Mouse (Mus musculus) CH12.LX (cell line): Measurements from ENCODE around the gene Ccdc158. TPM values are rescaled to one million over a fixed set of nuclear protein-coding genes. Genes with fewer than 3 reads are reported as not detected.
A peak's percentile ranks its signal among the peaks of the same experiment; 100 is the strongest.

Experiments used
- DNase-seq: peaks from one replicate; pipeline ENCODE4 v3.0.0-alpha.2; 2013; ENCODE audit errors: extremely low read depth
- H3K27ac ChIP-seq: 2 replicates; pipeline ENCODE4 v1.5.1; 2012; ENCODE audit warnings: low read depth, mild to moderate bottlenecking, control low read depth, moderate library complexity; ENCODE audit not compliant: insufficient read depth
- H3K27me3 ChIP-seq: replicated peaks from 2 replicates; pipeline ENCODE3; 2012; ENCODE audit warnings: inconsistent platforms
- H3K36me3 ChIP-seq, 2 experiments: replicated peaks in 1 of 2; 2 replicates each; pipeline versions ENCODE3 to v1.6.1; 2012; ENCODE audit warnings: inconsistent platforms in 1 of 2, low read length in 1 of 2, mild to moderate bottlenecking in 1 of 2, mixed read lengths in 1 of 2, moderate library complexity in 1 of 2; ENCODE audit not compliant: control insufficient read depth in 1 of 2, insufficient read depth in 1 of 2
- H3K4me1 ChIP-seq, 2 experiments: 2 replicates each; pipeline ENCODE4 v1.6.1; 2012; ENCODE audit warnings: inconsistent platforms in 1 of 2, moderate library complexity in 1 of 2; ENCODE audit not compliant: insufficient read depth in 2 of 2, control insufficient read depth in 1 of 2
- H3K4me2 ChIP-seq: 2 replicates; pipeline ENCODE4 v1.6.1; 2012; ENCODE audit warnings: low read depth, mild to moderate bottlenecking, control low read depth; ENCODE audit not compliant: poor library complexity, insufficient read depth, severe bottlenecking
- H3K4me3 ChIP-seq, 3 experiments: fragments of 150-350 bp in 1 of 3; sonication (generic) in 1 of 3; replicated peaks in 1 of 3; 2 replicates each; pipeline versions ENCODE3 to v1.5.1; 2011 to 2012; ENCODE audit warnings: low read depth in 2 of 3, low read length in 2 of 3, mild to moderate bottlenecking in 2 of 3, moderate library complexity in 2 of 3, control low read depth in 1 of 3, improper control_type of control experiment in 1 of 3, inconsistent platforms in 1 of 3, mixed read lengths in 1 of 3; ENCODE audit not compliant: poor library complexity in 1 of 3
- H3K79me2 ChIP-seq: replicated peaks from 2 replicates; pipeline ENCODE4 v1.6.1; 2012; ENCODE audit warnings: mild to moderate bottlenecking, moderate library complexity; ENCODE audit not compliant: control insufficient read depth, poor library complexity, insufficient read depth, severe bottlenecking; ENCODE audit errors: extremely low read depth
- H3K9ac ChIP-seq: 2 replicates; pipeline ENCODE4 v1.6.1; 2012; ENCODE audit warnings: low read depth, mild to moderate bottlenecking, control low read depth, moderate library complexity; ENCODE audit not compliant: insufficient read depth
- H3K9me3 ChIP-seq: replicated peaks from 2 replicates; pipeline ENCODE3; 2012; ENCODE audit warnings: low read length, inconsistent platforms, mixed read lengths
- BHLHE40 ChIP-seq: IDR thresholded peaks from 2 replicates; pipeline ENCODE4 v1.6.1; 2011; ENCODE audit warnings: mild to moderate bottlenecking, low read depth, low read length, improper control_type of control experiment
- CTCF ChIP-seq, 2 experiments: IDR thresholded peaks in 1 of 2; conservative IDR thresholded peaks in 1 of 2; 2 replicates each; pipeline ENCODE4 v1.5.1; 2011 to 2012; ENCODE audit warnings: low read depth in 2 of 2, low read length in 2 of 2, improper control_type of control experiment in 1 of 2, inconsistent platforms in 1 of 2, mild to moderate bottlenecking in 1 of 2, moderate library complexity in 1 of 2
- EP300 ChIP-seq: IDR thresholded peaks from 2 replicates; pipeline ENCODE4 v1.6.1; 2011; ENCODE audit warnings: low read length, improper control_type of control experiment
- ETS1 ChIP-seq: conservative IDR thresholded peaks from 2 replicates; pipeline ENCODE4 v1.6.1; 2012; ENCODE audit warnings: low read depth, mild to moderate bottlenecking, inconsistent platforms, low read length, improper control_type of control experiment, moderate library complexity
- HCFC1 ChIP-seq: IDR thresholded peaks from 2 replicates; pipeline ENCODE4 v1.6.1; 2012; ENCODE audit warnings: low read depth, mild to moderate bottlenecking, inconsistent platforms, low read length, improper control_type of control experiment
- JUN ChIP-seq: IDR thresholded peaks from 2 replicates; pipeline ENCODE4 v1.6.1; 2011; ENCODE audit warnings: low read depth, mild to moderate bottlenecking, low read length, improper control_type of control experiment, moderate library complexity; ENCODE audit not compliant: insufficient read depth
- JUND ChIP-seq: conservative IDR thresholded peaks from 2 replicates; pipeline ENCODE4 v1.6.1; 2011; ENCODE audit warnings: low read depth, low read length, improper control_type of control experiment
- KAT2A ChIP-seq: IDR thresholded peaks from 2 replicates; pipeline ENCODE4 v1.6.1; 2012; ENCODE audit warnings: low read length, improper control_type of control experiment, inconsistent platforms; ENCODE audit not compliant: insufficient replicate concordance
- MAX ChIP-seq: IDR thresholded peaks from 2 replicates; pipeline ENCODE4 v1.6.1; 2011; ENCODE audit warnings: low read length, improper control_type of control experiment
- MEF2A ChIP-seq: IDR thresholded peaks from 2 replicates; pipeline ENCODE4 v1.6.1; 2014; ENCODE audit warnings: low read depth, mild to moderate bottlenecking, inconsistent platforms, low read length, improper control_type of control experiment, borderline replicate concordance
- NELFE ChIP-seq: IDR thresholded peaks from 2 replicates; pipeline ENCODE4 v1.6.1; 2011; ENCODE audit warnings: low read depth, low read length, improper control_type of control experiment
- RAD21 ChIP-seq: IDR thresholded peaks from 2 replicates; pipeline ENCODE4 v1.6.1; 2011; ENCODE audit warnings: low read depth, mild to moderate bottlenecking, low read length, improper control_type of control experiment, moderate library complexity
- RCOR1 ChIP-seq: conservative IDR thresholded peaks from 2 replicates; pipeline ENCODE4 v1.6.1; 2012; ENCODE audit warnings: low read depth, mild to moderate bottlenecking, inconsistent platforms, low read length, improper control_type of control experiment
- TBP ChIP-seq: conservative IDR thresholded peaks from 2 replicates; pipeline ENCODE4 v1.6.1; 2011; ENCODE audit warnings: low read depth, low read length, improper control_type of control experiment
- UBTF ChIP-seq: IDR thresholded peaks from 2 replicates; pipeline ENCODE4 v1.6.1; 2012; ENCODE audit warnings: low read depth, mild to moderate bottlenecking, inconsistent platforms, low read length, improper control_type of control experiment, moderate library complexity
- USF1 ChIP-seq: IDR thresholded peaks from 2 replicates; pipeline ENCODE4 v1.6.1; 2014; ENCODE audit warnings: low read depth, mild to moderate bottlenecking, inconsistent platforms, low read length, improper control_type of control experiment
- ZC3H11A ChIP-seq: IDR thresholded peaks from 2 replicates; pipeline ENCODE4 v1.6.1; 2012; ENCODE audit warnings: low read depth, mild to moderate bottlenecking, inconsistent platforms, low read length, improper control_type of control experiment
- ZKSCAN1 ChIP-seq: IDR thresholded peaks from 2 replicates; pipeline ENCODE4 v1.6.1; 2012; ENCODE audit warnings: low read depth, inconsistent platforms, low read length, improper control_type of control experiment, borderline replicate concordance
- dilution Hi-C: fragments of 300-500 bp; cut with MboI; formaldehyde crosslinking; loops from 2 replicates; pipeline ENCODE4 v1.14.3; 2020; ENCODE audit warnings: low sequenced_read_pairs; ENCODE audit not compliant: extremely low pct_unique_long_range_greater_than_20kb, extremely low pct_ligation_motif_present
- in situ Hi-C: fragments of 300-500 bp; cut with MboI; formaldehyde crosslinking; loops from 3 replicates; pipeline ENCODE4 v1.14.3; 2019; ENCODE audit warnings: low sequenced_read_pairs, low pct_ligation_motif_present, low pct_unique_long_range_greater_than_20kb, mixed read lengths
- polyA plus RNA-seq: library from polyadenylated mRNA; unstranded; fragments of >175 nt; gene quantifications from 2 replicates; pipeline ENCODE4 v1.2.1, GENCODE M21; 2012; ENCODE audit warnings: low read depth; ENCODE audit not compliant: insufficient read length
- total RNA-seq, 2 experiments: library from RNA; depleted of rRNA; stranded (reverse); fragments of 300-350 nt in 1 of 2; fragments of >200 nt in 1 of 2; gene quantifications; 2 replicates each; pipeline ENCODE4 v1.2.3; 2012 to 2014

The Ccdc158 gene
- total and polyA plus RNA-seq, 3 experiments = not detected

GRCm38 (mm10) chr5:92633526-92633925 lies 41.5 kb downstream of the Ccdc158 start:
- Histone ChIP-seq H3K36me3 (no peaks in the 10 kb centered on the region), H3K9ac (no peak overlapping the region), H3K27ac (no peak overlapping the region), H3K79me2 (no peaks in the 10 kb centered on the region), H3K4me2 (no peak overlapping the region), H3K4me3 (no peak overlapping the region), H3K4me1 (no peaks in the 10 kb centered on the region), H3K9me3 (no peaks in the 10 kb centered on the region), H3K27me3 (no peaks in the 10 kb centered on the region)
- in situ Hi-C loops = no loop called here
- dilution Hi-C loops = no loop called here
- no peak for DNase-seq
- peak; percentile 29 for TF ChIP-seq RAD21
- no peak for TF ChIP-seq HCFC1
- peak in 1 of 2 experiments; percentile 49; a peak in 2 of 4 replicates for TF ChIP-seq CTCF (conservative IDR thresholded peaks at IDR 0.05 in 1 of 2, IDR thresholded peaks at IDR 0.05 in 1 of 2; ENCODE audit: low read depth in 2 of 2, low read length in 2 of 2)

DNA sequence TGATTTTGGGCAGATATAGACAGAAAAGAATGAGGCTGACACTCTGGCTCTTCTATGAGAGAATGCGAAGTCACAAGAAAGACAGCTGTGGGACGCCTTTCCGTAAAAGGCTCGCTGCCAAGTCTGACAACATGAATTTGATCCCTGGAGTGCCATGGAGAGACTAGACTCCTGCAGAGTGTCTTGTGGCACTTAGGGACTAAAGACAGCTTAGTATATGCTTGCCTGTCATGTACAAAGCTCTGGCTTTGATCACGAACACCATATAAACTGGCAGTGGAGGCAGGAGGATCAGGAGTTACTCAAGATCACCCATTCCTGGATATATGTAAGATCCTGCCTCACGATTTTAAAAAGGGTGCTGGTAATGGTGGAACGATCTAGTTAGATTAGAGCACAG lies 47.2 kb downstream of the Ccdc158 start:
- no peak overlapping the region for H3K4me3 ChIP-seq
- DNase-seq = no peak
- no peak overlapping the region for H3K4me2 ChIP-seq
- no peaks in the 10 kb centered on the region for H3K27me3 ChIP-seq
- dilution Hi-C loops = no loop called here
- no peaks in the 10 kb centered on the region for H3K79me2 ChIP-seq
- no peaks in the 10 kb centered on the region for H3K36me3 ChIP-seq
- no peak overlapping the region for H3K27ac ChIP-seq
- no peaks in the 10 kb centered on the region for H3K9me3 ChIP-seq
- no peak for TF ChIP-seq MAX
- no peak for TF ChIP-seq BHLHE40
- TF ChIP-seq HCFC1 = no peak
- no peak for TF ChIP-seq CTCF (conservative IDR thresholded peaks at IDR 0.05 in 1 of 2, IDR thresholded peaks at IDR 0.05 in 1 of 2; ENCODE audit: low read depth in 2 of 2, low read length in 2 of 2)
- no peak for TF ChIP-seq JUND
- no peak for TF ChIP-seq EP300
- TF ChIP-seq ZKSCAN1 = no peak
- no peak for TF ChIP-seq ETS1
- no peak for TF ChIP-seq USF1
- TF ChIP-seq JUN = no peak
- no peak for TF ChIP-seq UBTF
- TF ChIP-seq NELFE = no peak
- TF ChIP-seq TBP = no peak
- TF ChIP-seq KAT2A = no peak
- no peak for TF ChIP-seq MEF2A
- no peak for TF ChIP-seq ZC3H11A
- TF ChIP-seq RCOR1 = no peak
- no peak overlapping the region for H3K9ac ChIP-seq
- H3K4me1 ChIP-seq = peaks cover 0 to 7% of the 10 kb centered on the region in 2 experiments; a peak in 1 of 4 replicates
- in situ Hi-C loops = no loop called here
